Mouse (Mus musculus): Measurements from ENCODE around the gene Ncam1. TPM values are rescaled to one million over a fixed set of nuclear protein-coding genes. Genes with fewer than 3 reads are reported as not detected.

Gene Ncam1
- polyA plus RNA-seq, 1 experiment = 0.64 TPM

DNA sequence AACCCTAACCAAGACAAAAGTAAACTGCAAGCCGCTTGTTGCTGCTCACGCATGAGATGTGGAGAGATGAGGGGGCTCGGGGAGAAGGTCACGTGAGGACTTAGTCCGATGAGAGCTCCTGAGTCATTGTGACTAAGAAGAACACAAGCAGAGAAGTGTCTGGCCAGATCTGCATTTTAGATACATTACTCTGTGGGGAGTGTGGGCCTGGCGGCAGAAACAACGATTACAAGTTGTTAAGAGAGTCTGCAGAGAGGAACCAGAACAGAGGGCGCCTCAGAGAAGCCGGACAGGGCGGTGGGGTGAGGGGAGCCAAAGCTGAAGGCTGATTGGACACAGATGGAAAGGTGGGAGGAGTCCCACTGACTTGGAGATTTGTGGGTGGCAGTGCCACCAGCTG, 315.4 kb downstream of the Ncam1 start:
- WGBS = 34% methylated on average over 10 of the region's 10 CpGs
- DNase-seq (ENCODE audit: low read depth in 1 of 2, low spot score in 2 of 2) = no peak
- Histone ChIP-seq H3K4me3 (ENCODE audit: extremely low read depth, insufficient read depth, insufficient read length) (no peak overlapping the region), H3K27me3 (ENCODE audit: control insufficient read depth, insufficient read depth, low read length) (no peaks in the 10 kb centered on the region), H3K4me1 (ENCODE audit: control insufficient read depth, insufficient read depth, insufficient read length) (no peaks in the 10 kb centered on the region), H3K36me3 (ENCODE audit: control insufficient read depth, insufficient read depth, low read length) (no peaks in the 10 kb centered on the region), H3K27ac (ENCODE audit: insufficient read depth, low read length) (no peak overlapping the region)
- TF ChIP-seq CTCF (IDR thresholded peaks at IDR 0.05; ENCODE audit: extremely low read depth, insufficient read depth, insufficient read length, insufficient replicate concordance) (no peak), POLR2A (IDR thresholded peaks at IDR 0.05; ENCODE audit: low read depth, low read length) (no peak)

DNA sequence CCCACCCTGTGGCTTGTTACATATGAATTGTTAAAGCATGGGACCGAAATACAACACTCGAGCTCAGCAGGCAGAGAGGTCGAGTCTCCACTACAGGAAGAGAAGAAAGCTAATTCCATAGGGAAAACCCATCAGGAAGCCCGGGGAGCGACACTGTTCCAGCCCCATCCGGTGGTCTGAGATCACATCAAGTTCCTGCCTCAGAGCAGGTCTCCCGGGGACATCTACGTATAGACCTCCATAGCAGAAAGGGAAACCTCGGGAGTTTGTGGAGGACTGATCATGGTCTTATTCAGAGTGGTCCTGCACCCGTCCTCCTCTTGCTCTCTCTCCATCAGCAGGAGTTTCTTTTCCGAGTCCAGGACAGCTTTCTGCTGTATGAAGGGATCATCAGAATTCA, 326.6 kb downstream of the Ncam1 start:
- H3K36me3 ChIP-seq (ENCODE audit: control insufficient read depth, insufficient read depth, low read length) = no peaks in the 10 kb centered on the region
- no peak for TF ChIP-seq CTCF (IDR thresholded peaks at IDR 0.05; ENCODE audit: extremely low read depth, insufficient read depth, insufficient read length, insufficient replicate concordance)
- WGBS = 67% methylated on average over 11 of the region's 11 CpGs
- no peak overlapping the region for H3K4me3 ChIP-seq (ENCODE audit: extremely low read depth, insufficient read depth, insufficient read length)
- H3K27me3 ChIP-seq (ENCODE audit: control insufficient read depth, insufficient read depth, low read length) = no peaks in the 10 kb centered on the region
- no peak overlapping the region for H3K27ac ChIP-seq (ENCODE audit: insufficient read depth, low read length)
- H3K4me1 ChIP-seq (ENCODE audit: control insufficient read depth, insufficient read depth, insufficient read length) = no peaks in the 10 kb centered on the region
- DNase-seq (ENCODE audit: low read depth in 1 of 2, low spot score in 2 of 2) = no peak

DNA sequence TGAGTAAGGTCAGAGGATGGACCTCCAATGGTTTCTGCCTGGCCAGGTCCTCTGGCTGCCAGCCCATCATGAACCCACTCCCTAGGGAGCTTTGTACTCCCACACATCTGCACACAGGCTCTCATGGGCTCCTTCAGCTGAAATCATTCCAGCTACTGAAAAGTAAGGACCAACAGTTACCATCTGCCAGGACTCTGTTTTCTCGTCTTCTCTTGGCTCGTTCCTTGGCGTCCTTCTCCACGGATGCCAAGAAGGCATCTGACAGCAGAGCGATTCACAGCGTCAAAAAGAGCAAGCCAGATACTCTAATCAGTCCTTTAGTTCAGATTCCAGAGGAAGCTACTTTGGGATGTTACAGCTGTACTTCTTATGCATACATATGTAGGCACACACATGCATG, 327.8 kb downstream of the Ncam1 start:
- H3K36me3 ChIP-seq (ENCODE audit: control insufficient read depth, insufficient read depth, low read length) = no peaks in the 10 kb centered on the region
- H3K27me3 ChIP-seq (ENCODE audit: control insufficient read depth, insufficient read depth, low read length) = no peaks in the 10 kb centered on the region
- no peak for DNase-seq (ENCODE audit: low read depth in 1 of 2, low spot score in 2 of 2)
- TF ChIP-seq POLR2A (IDR thresholded peaks at IDR 0.05; ENCODE audit: low read depth, low read length) = no peak
- TF ChIP-seq CTCF (IDR thresholded peaks at IDR 0.05; ENCODE audit: extremely low read depth, insufficient read depth, insufficient read length, insufficient replicate concordance) = no peak
- H3K27ac ChIP-seq (ENCODE audit: insufficient read depth, low read length) = no peak overlapping the region
- no peaks in the 10 kb centered on the region for H3K4me1 ChIP-seq (ENCODE audit: control insufficient read depth, insufficient read depth, insufficient read length)
- WGBS = 90% methylated on average over 6 of the region's 6 CpGs
- no peak overlapping the region for H3K4me3 ChIP-seq (ENCODE audit: extremely low read depth, insufficient read depth, insufficient read length)

DNA sequence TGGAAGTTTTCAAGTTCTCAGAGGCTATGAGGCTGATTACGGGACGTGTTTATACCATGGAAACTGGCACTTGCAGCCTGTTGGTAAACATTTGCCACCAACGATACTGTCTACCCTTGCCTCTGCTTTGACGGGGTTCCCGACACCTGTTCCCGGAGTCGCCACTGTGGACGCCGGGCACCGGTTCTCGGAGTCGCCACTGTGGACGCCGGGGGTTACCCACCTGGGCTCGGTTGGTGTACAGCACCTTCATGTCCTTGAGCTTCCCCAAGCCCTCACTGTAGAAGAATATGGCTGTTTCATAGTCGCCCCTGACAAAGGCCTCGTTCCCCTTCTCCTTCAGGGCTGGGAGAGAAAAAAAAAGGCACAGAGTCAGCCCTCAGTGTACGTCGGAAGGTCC, 328.7 kb downstream of the Ncam1 start:
- Histone ChIP-seq H3K4me1 (ENCODE audit: control insufficient read depth, insufficient read depth, insufficient read length) (no peaks in the 10 kb centered on the region), H3K27me3 (ENCODE audit: control insufficient read depth, insufficient read depth, low read length) (no peaks in the 10 kb centered on the region), H3K4me3 (ENCODE audit: extremely low read depth, insufficient read depth, insufficient read length) (no peak overlapping the region), H3K27ac (ENCODE audit: insufficient read depth, low read length) (no peak overlapping the region), H3K36me3 (ENCODE audit: control insufficient read depth, insufficient read depth, low read length) (no peaks in the 10 kb centered on the region)
- DNase-seq (ENCODE audit: low read depth in 1 of 2, low spot score in 2 of 2) = no peak
- TF ChIP-seq CTCF (IDR thresholded peaks at IDR 0.05; ENCODE audit: extremely low read depth, insufficient read depth, insufficient read length, insufficient replicate concordance) (no peak), POLR2A (IDR thresholded peaks at IDR 0.05; ENCODE audit: low read depth, low read length) (no peak)
- 96% methylated on average over 19 of the region's 19 CpGs for WGBS

DNA sequence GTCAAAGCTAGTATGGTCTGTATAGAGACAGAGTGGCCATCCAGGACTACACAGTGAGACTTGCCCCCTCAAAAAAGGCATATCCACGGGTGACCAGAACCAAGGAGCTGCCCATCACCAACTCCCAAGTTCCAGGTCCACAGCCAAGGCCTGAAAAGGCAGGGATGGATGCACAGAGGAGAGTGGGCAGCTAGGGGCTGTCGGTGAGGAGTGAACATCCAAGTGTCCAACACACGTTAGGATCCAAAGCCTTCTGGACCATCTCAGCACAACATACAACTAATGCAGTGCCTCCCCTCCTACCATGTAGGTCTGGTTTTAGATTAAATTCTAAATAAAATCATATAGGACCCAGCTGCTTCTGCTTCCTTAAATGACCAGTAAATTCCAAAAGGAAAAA, 342.6 kb downstream of the Ncam1 start:
- TF ChIP-seq POLR2A (IDR thresholded peaks at IDR 0.05; ENCODE audit: low read depth, low read length) = no peak
- TF ChIP-seq CTCF (IDR thresholded peaks at IDR 0.05; ENCODE audit: extremely low read depth, insufficient read depth, insufficient read length, insufficient replicate concordance) = no peak
- no peak for DNase-seq (ENCODE audit: low read depth in 1 of 2, low spot score in 2 of 2)
- 85% methylated on average over 3 of the region's 3 CpGs for WGBS
- Histone ChIP-seq H3K27ac (ENCODE audit: insufficient read depth, low read length) (no peak overlapping the region), H3K4me1 (ENCODE audit: control insufficient read depth, insufficient read depth, insufficient read length) (no peaks in the 10 kb centered on the region), H3K4me3 (ENCODE audit: extremely low read depth, insufficient read depth, insufficient read length) (no peak overlapping the region), H3K36me3 (ENCODE audit: control insufficient read depth, insufficient read depth, low read length) (no peaks in the 10 kb centered on the region), H3K27me3 (ENCODE audit: control insufficient read depth, insufficient read depth, low read length) (no peaks in the 10 kb centered on the region)

DNA sequence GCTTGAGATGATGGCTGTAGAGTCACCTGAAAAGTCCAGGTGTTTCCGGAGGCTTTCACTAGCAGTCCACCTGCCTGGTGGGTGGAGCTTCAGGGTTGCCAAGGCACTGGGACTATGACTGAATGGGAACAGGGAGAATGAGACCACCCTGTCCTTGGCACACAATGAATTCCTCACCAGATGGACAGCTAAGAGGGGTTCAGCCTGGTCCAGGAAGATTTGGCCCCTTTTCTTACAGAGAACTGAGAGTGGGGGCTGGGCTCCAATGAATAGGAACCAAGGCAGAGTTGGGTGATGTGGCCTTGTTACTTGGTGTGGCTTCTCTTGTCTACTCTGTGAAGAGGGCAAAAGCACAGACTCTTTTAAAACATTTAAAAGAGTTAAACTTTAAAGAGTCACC, 346.3 kb downstream of the Ncam1 start:
- 90% methylated on average over 1 of the region's 1 CpGs for WGBS
- Histone ChIP-seq H3K4me3 (ENCODE audit: extremely low read depth, insufficient read depth, insufficient read length) (no peak overlapping the region), H3K27me3 (ENCODE audit: control insufficient read depth, insufficient read depth, low read length) (no peaks in the 10 kb centered on the region), H3K27ac (ENCODE audit: insufficient read depth, low read length) (no peak overlapping the region), H3K36me3 (ENCODE audit: control insufficient read depth, insufficient read depth, low read length) (no peaks in the 10 kb centered on the region), H3K4me1 (ENCODE audit: control insufficient read depth, insufficient read depth, insufficient read length) (no peaks in the 10 kb centered on the region)
- no peak for DNase-seq (ENCODE audit: low read depth in 1 of 2, low spot score in 2 of 2)
- TF ChIP-seq CTCF (IDR thresholded peaks at IDR 0.05; ENCODE audit: extremely low read depth, insufficient read depth, insufficient read length, insufficient replicate concordance) = no peak
- TF ChIP-seq POLR2A (IDR thresholded peaks at IDR 0.05; ENCODE audit: low read depth, low read length) = no peak

Data from spleen, adult 2 months (tissue).